Mouse (Mus musculus) right cerebral cortex, adult 2 months (tissue): ENCODE results near the gene Uap1.

ENCODE experiments used
- DNase-seq, 2 experiments: peaks; one replicate each; pipeline ENCODE4 v3.0.0; 2021 to 2022; ENCODE audit warnings: low spot score in 2 of 2

Uap1 gene

DNA sequence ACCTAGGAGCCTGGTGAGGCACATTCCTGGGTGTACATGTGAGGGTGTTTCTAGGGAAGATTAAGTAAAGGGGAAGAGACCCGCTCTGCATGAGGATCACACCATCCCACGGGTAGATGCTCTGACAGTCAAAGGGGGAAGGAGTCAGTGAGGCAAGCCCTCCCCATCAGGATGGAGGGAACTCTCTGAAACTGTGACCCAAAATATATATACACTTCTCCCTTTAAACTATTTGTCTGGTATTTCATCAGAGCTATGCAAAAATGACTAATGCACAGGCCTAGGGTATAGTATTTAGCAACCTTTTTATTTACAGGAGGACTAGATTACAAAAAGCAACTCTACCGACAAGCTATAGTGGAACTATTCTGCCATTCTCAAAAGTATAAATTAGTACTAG is 9.8 kb downstream of the Uap1 start:
- no peak for DNase-seq

DNA sequence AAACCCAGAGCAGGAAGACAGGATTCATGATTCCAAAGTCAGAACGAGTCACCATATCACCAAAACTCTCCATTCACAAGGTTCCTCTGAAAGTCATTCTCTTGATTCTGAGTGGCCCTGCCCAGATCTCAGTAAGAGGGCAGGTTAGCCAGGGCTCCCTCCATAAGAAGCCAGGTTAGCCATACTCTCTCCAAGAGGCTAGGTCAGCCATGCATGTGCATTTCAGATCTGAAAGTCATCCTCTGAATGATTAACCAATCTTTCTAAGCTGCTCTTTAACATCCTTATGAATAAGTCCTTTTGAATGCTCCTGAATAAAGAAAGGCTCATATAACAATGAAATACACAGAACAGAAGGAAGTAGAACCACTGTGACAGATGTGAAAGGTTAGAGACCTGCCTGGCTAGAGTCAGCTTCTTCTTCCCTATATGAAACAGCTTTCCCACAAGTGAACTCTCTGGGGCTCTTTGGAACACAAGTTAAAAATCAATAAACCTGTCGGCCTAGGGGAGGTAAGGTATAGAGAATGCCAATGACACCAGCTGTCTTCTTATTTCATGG is 10.6 kb downstream of the Uap1 start:
- DNase-seq: no peak

DNA sequence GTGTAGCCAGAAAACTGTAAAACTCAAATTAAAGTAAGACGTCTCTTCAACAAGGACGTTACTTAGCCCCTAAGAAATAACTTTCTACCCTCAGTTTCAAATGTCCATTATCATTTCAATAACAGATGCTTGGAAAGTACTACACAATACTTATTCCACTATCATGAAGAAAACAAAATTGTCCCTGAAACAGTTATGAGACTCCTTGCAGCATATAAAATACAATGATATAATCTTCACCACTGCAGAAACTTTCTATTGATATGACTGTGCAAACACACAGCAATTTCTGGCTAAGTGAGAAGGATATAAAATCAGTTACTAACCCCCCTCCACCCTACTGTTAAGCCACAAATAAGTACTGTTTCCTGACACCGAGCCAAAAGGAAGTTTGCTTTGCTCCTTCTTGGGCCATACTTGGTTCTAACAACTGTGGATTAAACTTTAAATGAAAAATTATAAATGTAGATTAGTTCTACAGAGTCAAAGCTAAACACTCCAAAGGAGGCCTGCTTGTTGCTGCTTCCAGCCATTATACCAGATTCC is 11.3 kb downstream of the Uap1 start:
- DNase-seq: no peak

DNA sequence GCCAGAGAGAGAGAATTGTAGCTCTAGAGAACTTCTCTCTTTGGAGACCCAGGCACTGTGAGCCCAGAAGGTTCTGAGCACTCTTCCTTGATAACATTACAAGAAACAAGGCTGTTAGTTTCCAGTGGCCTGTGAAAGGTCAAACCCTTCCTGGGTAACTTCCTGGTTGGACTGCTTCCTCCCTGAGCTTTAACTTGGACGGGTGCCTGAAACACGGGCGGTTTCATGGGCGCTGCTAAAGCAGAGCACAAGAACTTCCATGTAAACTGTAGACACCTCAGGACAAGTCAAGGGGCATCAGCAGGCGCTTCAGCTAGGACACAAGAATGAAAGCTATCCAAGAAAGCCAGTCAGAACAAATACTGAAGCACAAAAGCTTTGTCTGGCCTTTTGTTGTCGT is 12.9 kb downstream of the Uap1 start:
- no peak for DNase-seq

DNA sequence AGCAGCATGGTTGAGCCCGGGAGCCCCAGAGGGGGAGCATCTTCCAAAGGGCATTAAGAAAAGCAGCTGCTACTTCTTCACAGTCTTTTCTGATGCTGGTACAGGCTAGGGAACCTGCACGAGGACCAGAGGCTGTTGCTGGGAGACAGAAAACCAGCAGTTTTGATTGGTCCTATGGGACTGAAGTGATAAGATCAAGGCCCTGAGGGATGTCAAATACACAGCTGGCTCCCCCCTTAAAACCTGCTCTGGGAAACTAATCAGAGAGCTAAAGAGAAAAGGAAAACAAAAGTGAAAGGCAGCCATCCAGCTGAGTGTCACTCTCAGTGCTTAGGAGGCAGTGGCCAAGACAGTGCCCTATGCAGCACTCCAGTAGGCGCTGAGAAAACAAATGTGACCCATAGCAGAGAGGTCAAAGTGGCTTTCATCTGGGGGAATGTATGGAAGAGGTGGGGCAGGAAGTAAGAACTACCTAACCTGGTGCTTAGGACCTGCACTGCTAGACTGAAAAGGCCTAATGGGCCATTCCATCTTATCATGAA is 14.3 kb downstream of the Uap1 start:
- no peak for DNase-seq

DNA sequence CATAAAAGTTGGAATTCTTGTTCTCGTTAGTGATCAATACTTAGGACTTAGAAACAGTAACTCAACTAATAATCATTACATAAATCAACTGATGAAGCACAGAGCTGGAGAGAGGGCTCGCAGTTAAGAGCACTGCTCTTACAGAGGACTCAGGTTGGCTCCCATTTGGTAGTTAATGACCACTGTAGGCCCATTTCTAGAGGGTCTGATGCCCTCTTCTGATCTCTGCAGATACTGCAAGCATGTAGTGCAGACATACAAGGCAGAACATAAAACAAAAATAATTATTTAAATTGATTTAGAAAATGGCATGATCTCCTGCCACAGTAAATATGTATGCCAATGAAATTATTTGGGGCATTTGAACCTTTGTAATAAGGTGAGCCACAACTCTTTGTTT is 15.1 kb downstream of the Uap1 start:
- DNase-seq: no peak

DNA sequence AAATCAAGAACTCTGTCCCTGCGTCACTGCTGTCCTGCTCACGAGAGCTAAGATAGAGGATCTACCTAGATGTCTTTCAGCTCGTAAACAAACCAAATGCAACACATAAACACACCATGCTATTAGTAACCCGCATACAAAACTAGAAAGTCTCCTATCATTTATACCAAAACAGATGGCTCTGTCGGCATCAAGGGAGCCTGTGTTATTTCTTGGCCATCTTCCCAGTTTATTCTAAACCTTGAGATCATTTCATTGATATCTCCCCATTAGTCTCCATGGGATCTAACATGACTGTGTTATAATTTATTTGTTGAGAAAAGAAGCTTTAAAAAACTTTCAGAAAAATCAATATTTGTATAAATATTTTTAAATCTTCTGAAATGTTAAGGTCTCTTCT is 19.0 kb downstream of the Uap1 start:
- no peak for DNase-seq

DNA sequence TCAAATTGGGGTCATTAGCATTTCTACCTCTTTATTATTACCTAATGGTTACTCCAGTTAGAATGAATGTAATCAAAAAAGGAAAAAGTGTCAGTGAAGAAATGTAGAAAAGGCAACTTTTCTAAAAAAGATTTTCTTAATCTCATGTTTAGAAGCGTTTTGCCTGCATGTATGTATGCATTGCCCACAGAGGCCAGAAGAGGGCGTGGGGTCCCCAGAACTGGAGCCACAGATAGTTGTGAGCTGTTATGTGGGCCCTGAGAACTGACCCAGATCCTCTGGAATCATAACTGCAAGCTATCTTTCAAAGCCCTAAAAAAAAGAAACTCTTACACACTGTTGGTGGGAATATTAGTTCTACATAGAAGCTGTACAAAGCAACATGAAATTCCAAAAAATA is 19.5 kb downstream of the Uap1 start:
- DNase-seq: no peak

DNA sequence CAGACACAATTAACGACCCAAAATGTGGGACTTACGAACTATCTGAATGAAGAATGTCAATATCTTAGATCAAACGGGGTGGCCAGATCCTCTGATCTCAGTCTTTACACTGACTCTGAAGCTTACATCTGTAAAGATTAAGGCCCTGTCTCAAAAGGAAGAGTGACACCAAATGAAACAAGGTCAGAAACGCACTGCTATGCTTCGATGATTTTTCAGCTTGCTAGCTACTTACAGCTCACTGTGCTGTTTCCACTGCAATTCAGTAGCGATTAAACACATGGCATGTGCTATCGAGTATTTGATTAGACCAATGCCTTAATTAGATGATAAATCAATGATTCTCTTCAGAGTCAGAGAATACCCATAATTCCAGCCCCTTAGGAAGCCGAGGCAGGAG is 20.8 kb downstream of the Uap1 start:
- no peak for DNase-seq

DNA sequence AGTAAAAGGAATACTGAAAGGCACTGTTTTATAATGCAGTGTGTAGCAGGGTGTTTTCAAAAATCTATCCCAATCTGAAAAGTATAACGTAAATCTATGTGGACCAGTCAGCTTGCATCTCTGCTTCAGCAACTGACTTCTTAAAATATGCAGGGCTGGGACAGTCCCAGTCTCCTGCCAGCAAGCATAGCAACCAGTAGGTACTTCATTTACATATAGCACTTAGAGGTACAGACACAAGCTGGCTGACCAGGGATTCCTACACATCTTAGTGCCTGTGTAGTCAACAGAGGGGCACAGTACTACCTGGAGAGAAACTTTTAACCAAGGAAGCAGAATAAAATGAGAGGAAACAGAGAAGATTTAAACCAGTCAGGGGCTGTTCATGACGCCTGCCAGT is 22.2 kb downstream of the Uap1 start:
- DNase-seq: no peak

DNA sequence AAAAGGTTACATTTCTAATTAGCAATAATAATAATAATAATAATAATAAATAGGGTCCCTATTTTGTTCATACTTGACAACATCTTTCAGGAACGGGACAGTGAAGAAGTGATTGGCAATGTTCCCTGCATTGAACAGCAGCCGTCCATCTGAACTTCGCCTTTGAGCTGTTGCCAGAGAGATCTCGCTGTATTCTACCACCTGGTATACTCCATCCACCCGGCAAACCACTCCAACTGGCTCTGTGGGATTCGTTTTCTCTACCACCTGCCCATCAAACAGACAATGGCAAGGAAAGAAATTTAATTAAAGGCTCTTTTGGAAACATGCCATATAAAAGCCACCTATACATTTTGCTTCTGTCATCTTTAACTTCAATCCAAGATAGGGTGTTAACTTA is 23.9 kb downstream of the Uap1 start:
- DNase-seq: no peak

DNA sequence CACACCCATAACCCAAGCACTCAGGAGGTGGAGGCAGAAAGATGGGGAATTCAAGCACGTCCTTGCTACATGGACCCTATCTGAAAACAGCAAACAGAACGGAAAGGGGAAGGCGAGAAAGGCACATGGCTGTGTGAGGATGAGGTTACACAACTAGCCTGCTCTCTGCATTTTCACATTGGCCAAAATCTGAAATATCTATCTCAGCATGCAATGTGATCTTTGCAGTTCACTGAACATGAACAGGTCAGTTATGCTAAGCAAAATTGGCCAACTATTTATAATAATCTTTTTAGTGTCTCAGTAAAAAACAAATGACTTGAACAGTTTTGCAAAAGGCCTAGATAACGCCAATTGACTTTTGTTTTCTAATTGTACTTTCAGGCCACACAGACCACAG is 25.0 kb downstream of the Uap1 start:
- no peak for DNase-seq

DNA sequence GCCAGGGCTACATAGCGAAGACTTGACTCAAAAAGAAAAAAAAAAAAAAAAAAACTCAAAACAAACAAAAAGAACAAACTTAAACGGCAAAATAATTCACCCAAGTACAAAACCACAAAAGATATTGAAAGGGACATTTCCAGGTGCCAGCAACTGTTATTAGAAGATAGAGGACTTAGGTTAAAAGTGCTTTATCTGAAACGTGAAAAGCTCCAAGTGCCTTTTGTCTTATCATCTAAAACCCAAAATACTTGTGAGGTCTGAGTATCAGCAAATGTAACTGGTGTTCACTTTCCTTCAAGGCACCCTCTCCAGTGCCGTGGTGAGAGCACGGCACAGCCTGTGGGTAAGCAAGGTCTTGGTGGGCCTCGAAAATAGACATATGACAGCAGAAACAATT is 26.2 kb downstream of the Uap1 start:
- DNase-seq: no peak

DNA sequence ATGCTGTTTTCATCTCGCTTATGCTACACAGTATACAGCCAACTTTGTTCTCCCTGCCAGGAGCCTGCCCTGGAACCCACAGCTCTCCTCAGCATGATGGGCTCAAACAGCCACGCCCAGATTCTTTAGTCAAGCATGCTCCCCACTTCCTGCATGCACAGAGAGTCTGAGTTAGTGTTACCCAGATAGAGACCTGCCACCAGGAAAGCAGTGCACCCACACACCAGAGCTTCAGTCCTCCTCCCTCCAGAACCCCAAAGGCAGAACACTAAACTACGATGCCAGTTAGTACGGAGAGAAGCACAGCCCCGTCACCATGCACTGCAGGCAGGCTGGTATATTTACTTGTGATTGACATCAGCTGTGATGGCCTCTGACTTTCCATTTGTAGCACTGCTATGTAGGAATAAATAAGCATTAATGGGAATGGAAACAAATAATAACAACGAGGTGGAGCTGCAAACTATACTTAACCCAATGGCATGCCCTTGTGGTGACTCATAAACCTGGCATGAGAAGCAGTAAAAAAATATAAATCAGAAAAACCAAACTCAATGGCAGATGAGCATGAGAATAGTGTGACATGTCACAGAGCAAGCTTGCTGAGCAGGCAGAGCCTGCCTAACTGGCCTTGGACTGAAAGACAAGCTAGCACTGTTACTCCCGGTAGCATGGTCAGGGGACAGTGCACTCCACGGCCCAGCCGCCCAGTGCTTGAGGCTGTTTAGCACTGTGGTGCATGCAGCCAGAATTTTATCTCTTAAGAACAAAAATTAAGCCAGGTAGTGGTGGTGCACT is 26.9 kb downstream of the Uap1 start:
- DNase-seq: no peak

DNA sequence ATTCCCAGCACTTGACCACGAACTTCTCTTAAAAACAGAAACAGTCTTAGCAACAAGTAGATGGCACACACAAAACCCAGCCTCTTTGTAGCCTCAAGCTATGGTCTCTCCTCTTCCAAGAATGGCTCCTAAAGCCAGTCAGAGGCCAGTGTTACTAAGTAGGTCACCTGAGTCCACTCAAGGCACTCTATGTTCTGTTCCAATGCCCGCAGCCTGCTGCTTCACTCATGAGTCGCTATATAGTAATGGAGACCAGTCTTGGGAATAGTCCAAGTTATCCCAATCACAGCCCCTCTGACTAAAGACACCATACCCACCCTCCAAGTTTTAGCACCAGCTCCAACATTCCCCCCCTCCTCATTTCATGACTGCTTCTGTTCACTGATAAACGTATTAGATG is 29.2 kb downstream of the Uap1 start:
- no peak for DNase-seq

DNA sequence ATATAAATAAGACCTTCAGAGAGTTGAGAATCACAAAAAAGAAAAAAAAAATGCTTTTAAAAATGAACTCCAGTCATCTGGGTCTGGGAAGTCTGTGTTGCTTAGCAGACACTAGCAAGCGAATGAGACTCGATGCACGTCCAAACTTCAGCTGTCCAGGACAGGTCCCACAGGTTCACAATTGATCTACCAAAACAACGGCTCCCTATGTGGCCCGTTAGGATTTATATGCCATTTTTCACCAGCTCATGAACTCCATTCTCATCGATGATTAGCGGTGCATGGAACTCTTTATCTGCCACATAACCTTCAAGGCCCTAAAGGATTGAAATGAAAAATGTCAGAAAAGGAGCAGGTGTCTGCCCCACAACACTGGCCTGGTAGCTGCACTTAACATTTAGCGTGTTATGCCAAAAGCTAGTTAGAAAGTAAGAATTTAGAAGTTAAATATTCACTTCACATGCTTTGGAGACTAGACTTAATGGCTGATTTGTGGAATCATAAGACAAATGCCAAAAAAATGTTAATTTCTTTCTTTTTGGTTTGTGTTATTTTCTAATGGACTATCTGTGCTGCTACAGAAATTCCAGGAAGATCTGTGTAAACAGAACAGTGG is 32.4 kb downstream of the Uap1 start:
- no peak for DNase-seq

DNA sequence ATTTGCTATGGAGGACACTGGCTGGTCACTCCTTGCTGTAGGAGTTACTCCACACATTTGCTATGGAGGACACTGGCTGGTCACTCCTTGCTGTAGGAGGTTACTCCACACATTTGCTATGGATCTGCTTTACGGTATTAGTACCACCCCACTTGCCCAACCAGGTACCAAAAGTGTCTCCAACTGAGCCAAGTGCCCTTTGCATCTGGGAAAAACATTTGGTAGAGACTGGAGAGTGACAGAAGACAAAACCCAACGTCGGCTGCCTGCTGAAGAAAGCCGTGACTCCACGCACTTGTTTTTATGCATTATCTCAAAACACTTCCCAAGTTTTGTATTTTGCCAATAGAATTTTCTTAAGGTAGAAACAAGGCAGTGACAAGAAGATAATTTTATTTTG is 33.1 kb downstream of the Uap1 start:
- DNase-seq: no peak

DNA sequence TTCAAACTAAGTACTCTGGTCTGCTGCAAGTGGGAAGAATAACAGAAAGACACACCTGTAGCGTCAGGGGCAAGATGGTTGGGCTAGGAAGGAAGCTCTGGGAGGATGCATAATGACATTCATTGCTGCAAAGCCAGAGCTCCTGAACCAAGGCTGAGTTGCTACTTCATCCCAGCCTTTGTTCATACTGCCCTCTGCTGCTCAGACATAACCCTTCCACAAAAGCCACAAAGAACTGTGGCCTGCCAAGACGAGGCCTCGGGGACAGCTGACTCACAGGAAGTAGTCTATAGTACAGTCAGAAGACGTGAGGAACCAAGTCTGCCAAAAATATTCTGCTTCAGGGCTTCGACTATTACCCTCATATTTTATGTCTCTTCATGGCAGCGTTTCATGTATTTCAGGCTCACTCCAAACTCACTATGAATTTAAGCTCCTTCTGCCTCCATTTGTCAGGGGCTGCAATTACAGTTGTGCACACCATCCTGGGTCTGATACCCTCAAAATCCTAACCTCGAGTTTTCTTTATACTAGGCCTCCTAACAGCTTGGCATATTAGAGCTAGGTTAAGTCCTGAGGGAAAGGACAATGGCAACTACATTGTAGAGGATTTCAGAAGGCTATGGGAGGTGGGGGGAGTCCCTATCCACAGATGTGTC is 38.3 kb downstream of the Uap1 start:
- DNase-seq: peak; percentile 66 to 80

DNA sequence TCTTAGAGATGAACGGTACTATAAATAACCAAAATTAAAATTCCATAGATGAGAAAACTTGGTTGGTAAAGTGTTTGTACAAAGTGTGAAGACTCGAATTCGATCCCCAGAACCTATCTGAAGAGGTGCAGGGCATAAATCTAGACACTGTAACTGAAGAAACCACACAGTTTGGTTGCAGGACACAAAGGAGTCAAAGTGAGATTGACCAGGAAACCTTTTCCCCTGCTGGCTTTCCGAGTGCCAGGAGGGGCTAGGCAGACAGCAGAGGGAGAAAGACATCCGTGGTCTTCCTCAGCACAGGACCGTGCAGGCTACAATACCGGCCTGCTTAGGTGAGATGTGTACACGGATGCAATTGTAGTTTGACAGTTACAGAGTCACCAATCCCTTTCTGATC is 40.5 kb downstream of the Uap1 start:
- DNase-seq: no peak

DNA sequence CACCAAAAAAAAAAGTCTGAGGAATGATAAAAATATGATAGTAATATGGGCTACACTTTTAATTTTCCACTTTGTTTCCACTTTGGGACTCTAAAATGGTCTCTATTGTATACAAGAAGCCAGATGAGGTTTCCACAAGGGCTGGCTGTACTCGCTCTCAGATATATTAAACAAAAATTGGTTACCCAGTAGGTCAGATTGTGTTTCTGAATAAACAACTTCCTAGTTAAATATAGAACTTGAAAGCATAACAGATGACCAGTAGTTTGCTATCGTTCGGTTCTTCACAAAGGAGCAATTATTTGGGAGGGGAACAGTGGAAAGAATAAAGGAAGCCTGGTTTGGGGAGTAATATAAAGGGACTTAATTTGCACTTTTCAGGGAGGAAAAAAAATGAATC is 43.8 kb downstream of the Uap1 start:
- DNase-seq: no peak

DNA sequence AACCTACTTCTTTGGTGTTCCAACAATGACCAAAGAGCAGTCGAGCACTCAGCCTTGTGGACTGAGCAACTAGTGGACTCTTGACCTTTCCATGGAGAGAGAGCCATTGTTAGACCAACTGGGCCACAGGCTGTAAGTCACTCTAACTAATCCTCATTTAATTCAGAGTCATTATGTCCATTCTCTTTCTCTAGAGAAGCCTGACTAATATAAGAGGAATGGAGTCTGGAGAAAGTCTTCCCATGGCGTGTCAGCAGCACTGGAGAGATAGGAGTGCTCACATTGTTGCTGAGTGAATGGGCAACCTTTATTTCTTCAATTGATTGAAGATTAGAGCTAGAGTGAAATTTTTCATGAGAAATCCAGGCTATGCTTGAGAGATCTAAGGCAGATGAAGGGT is 50.1 kb downstream of the Uap1 start:
- no peak for DNase-seq

DNA sequence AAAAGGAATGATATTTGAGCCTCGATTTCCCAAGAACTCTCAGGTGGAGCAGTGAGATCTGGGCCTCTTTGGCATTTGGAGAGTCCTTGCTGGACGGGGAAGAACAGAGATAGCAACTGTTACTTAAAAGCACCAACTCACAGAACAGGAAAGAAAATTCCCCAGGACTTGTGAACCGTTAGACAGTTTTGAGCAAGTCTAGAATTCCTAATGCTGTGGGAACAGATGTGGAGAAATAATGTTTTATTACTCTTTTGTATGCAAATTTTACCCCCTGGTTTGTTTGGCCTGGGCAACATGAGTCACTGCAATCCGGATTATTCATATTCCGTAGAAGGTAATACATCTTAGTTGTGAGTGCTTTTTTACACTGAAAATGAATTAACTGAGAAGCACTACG is 61.1 kb downstream of the Uap1 start:
- no peak for DNase-seq
